Mouse (Mus musculus) cortical plate, adult 2 months (tissue): ENCODE results near the gene Gm10234. TPM values are rescaled to one million over a fixed set of nuclear protein-coding genes. Genes with fewer than 3 reads are reported as not detected.

Source experiments
- H3K27ac ChIP-seq: fragments of 200-500 bp; 2 replicates; pipeline ENCODE4 v1.5.1; 2012; ENCODE audit warnings: low read length, control low read depth, inconsistent platforms; ENCODE audit not compliant: insufficient read depth
- H3K4me1 ChIP-seq: fragments of 200-500 bp; 2 replicates; pipeline ENCODE4 v1.6.1; 2011; ENCODE audit warnings: low read length; ENCODE audit not compliant: control insufficient read depth, insufficient read depth
- H3K4me3 ChIP-seq: fragments of 200-500 bp; 2 replicates; pipeline ENCODE4 v1.5.1; 2011; ENCODE audit warnings: mild to moderate bottlenecking, low read length, control low read depth; ENCODE audit not compliant: insufficient read depth
- CTCF ChIP-seq: fragments of 200-500 bp; IDR thresholded peaks from 2 replicates; pipeline ENCODE4 v1.5.1; 2011; ENCODE audit warnings: mild to moderate bottlenecking, control low read depth, low read length; ENCODE audit not compliant: insufficient read depth; ENCODE audit errors: extremely low read depth
- POLR2A ChIP-seq: fragments of 200-500 bp; IDR thresholded peaks from 2 replicates; pipeline ENCODE4 v1.6.1; 2011; ENCODE audit warnings: mild to moderate bottlenecking, low read length, control low read depth; ENCODE audit not compliant: insufficient read depth; ENCODE audit errors: extremely low read depth
- polyA plus RNA-seq: library from polyadenylated mRNA; depleted of rRNA; stranded (reverse); fragments of >200 nt; gene quantifications from 2 replicates; pipeline ENCODE4 v1.2.3, GENCODE M21; 2012; rRNA removed

Gm10234 gene
- not detected in 2 replicates for polyA plus RNA-seq

GRCm38 (mm10) chr6:95321812-95322211 lies at the start of gene Gm10234:
Gm10234 (plus strand) TSS chr6:95322112.
- no peaks in the 10 kb centered on the region for H3K4me1 ChIP-seq
- no peak within 1 kb of the TSS for H3K4me3 ChIP-seq
- no peak for TF ChIP-seq CTCF
- no peak for TF ChIP-seq POLR2A
- no peak within 1 kb of the TSS for H3K27ac ChIP-seq

GRCm38 (mm10) chr6:95277633-95278032 lies 44.3 kb upstream of the Gm10234 start:
- Histone ChIP-seq H3K4me3 (no peak overlapping the region), H3K27ac (no peak overlapping the region), H3K4me1 (no peaks in the 10 kb centered on the region)
- no peak for TF ChIP-seq POLR2A
- no peak for TF ChIP-seq CTCF

- TF ChIP-seq CTCF (no peak), POLR2A (no peak)
- H3K27ac ChIP-seq = no peak overlapping the region
- H3K4me3 ChIP-seq = no peak overlapping the region
- no peaks in the 10 kb centered on the region for H3K4me1 ChIP-seq
These were observed 25.9 kb upstream of the Gm10234 start for GRCm38 (mm10) chr6:95296025-95296424.

- no peaks in the 10 kb centered on the region for H3K4me1 ChIP-seq
- TF ChIP-seq CTCF (no peak), POLR2A (no peak)
- H3K27ac ChIP-seq = no peak overlapping the region
- H3K4me3 ChIP-seq = no peak overlapping the region
These were observed 23.5 kb upstream of the Gm10234 start for GRCm38 (mm10) chr6:95298387-95298786.

GRCm38 (mm10) chr6:95300658-95301057 lies 21.3 kb upstream of the Gm10234 start:
- no peaks in the 10 kb centered on the region for H3K4me1 ChIP-seq
- no peak overlapping the region for H3K27ac ChIP-seq
- no peak overlapping the region for H3K4me3 ChIP-seq
- no peak for TF ChIP-seq POLR2A
- peak; percentile 28; the same call in 1 of the 2 replicates for TF ChIP-seq CTCF

GRCm38 (mm10) chr6:95331191-95331590 lies 9.3 kb downstream of the Gm10234 start:
- no peak overlapping the region for H3K27ac ChIP-seq
- H3K4me3 ChIP-seq = no peak overlapping the region
- H3K4me1 ChIP-seq = no peaks in the 10 kb centered on the region; the same call in 1 of the 2 replicates
- TF ChIP-seq CTCF (no peak), POLR2A (no peak)

- Histone ChIP-seq H3K27ac (no peak overlapping the region), H3K4me3 (no peak overlapping the region), H3K4me1 (no peaks in the 10 kb centered on the region; the same call in 1 of the 2 replicates)
- TF ChIP-seq POLR2A (no peak), CTCF (no peak)
These were observed 12.9 kb downstream of the Gm10234 start for GRCm38 (mm10) chr6:95334781-95335180.

- Histone ChIP-seq H3K4me3 (no peak overlapping the region), H3K27ac (no peak overlapping the region), H3K4me1 (no peaks in the 10 kb centered on the region; the same call in 1 of the 2 replicates)
- TF ChIP-seq CTCF (no peak), POLR2A (no peak)
These were observed 27.5 kb downstream of the Gm10234 start for GRCm38 (mm10) chr6:95349378-95349777.

GRCm38 (mm10) chr6:95353043-95353442 lies 31.1 kb downstream of the Gm10234 start:
- Histone ChIP-seq H3K4me3 (no peak overlapping the region), H3K4me1 (no peaks in the 10 kb centered on the region; the same call in 1 of the 2 replicates), H3K27ac (no peak overlapping the region)
- TF ChIP-seq CTCF (no peak), POLR2A (no peak)

- Histone ChIP-seq H3K4me3 (no peak overlapping the region), H3K4me1 (no peaks in the 10 kb centered on the region; the same call in 1 of the 2 replicates), H3K27ac (no peak overlapping the region)
- TF ChIP-seq CTCF = no peak
- no peak for TF ChIP-seq POLR2A
These were observed 32.0 kb downstream of the Gm10234 start for GRCm38 (mm10) chr6:95353886-95354285.
